Mouse (Mus musculus) left cerebral cortex, adult 11 months (tissue): ENCODE measurements around the gene Lrrc38.
"Not testable (repeated sequence)": the region's sequence is repeated elsewhere in the genome, so short reads cannot be mapped to it uniquely, and the experiment has no call there.

Source experiments
- DNase-seq: peaks from one replicate; pipeline ENCODE4 v3.0.0; 2022; ENCODE audit warnings: low spot score

Gene Lrrc38

DNA sequence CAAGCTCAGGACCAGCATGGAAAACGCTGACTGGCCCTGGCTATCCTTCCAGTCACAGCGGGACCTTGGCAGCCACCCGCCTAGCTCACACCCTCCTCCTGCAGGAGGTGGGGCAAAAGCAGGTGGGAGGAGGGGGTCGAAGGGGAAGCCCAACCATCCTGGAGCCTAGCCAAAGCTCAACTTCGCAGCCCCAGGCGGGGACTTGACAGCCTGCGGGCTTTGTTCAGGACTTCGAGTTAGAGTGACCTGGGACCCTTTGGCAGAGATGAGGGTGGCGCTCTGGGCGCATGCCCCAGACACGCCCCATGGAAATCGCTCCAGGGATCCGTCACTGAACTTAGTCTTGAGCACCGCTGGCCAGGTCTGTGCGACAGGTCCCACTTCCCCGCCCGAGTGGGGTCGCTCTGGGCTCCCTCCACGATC is at the start of gene Lrrc38:
Lrrc38 (plus strand) TSS at position 274 of the 423 bp plus-strand sequence.
- no peak for DNase-seq

DNA sequence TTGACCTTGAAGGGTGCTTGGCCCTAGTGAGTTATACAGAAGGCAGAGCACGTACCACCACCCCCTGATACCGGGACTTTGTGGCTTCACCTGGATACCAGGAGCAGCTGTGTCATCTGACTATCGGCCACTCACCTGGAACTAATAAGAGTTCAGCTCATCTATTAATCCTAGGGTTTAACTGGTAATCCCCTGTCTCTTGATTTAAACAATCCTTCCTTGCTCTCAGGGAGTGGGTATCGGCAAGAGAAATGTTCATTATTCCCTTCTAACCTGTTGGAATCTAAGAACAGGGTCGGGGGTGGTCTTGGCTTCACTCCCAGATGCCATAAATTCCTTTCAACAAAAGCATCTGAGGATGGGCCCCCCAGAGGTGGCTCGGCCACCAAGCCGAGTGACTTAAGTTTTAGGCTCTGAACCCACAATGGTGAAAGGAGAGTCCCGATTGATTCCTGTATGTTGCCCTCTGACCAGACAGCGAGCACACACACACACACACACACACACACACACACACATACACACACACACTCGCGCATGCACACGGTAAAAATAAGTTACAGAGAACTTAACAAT is 49.4 kb upstream of the Lrrc38 start:
- DNase-seq, result no peak

DNA sequence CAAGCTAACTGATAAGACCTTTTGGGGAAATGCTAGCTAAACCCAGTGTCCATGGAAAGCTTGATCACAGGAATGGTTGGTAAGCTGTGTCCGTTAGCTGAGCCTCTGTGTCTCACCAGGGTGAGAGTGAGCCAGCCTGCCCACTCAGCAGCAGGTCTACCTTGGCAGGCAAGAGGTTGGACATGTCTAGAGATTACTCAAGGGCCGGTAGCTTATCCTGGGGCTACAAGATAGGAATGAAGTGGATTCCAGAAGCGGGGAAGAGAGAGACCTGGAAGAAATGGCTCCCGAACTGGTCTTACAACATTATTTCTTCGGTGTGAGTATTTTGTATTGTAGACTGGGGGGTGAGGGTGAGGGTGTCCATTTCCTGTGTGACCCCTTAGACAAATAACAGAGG is 48.5 kb upstream of the Lrrc38 start:
- no peak for DNase-seq

DNA sequence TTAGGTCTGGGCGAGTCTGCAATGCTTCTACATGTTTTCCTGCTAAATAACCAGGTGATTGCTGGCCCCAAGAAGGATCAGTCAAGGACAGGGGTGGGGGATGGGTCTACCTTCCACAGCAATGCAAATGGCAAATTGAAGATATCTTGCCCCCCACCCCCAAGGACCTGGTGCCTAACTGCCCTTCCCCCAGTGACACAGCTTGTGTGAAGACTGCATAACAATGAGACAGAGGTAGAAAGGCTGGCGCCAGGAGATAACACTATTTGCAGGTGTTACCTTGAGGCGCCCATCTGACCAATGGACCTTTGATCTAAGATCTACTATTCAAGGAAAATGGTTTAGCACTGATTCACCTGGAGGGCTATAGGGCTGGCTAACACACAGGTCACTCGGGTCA is 47.7 kb upstream of the Lrrc38 start:
- DNase-seq, result no peak

DNA sequence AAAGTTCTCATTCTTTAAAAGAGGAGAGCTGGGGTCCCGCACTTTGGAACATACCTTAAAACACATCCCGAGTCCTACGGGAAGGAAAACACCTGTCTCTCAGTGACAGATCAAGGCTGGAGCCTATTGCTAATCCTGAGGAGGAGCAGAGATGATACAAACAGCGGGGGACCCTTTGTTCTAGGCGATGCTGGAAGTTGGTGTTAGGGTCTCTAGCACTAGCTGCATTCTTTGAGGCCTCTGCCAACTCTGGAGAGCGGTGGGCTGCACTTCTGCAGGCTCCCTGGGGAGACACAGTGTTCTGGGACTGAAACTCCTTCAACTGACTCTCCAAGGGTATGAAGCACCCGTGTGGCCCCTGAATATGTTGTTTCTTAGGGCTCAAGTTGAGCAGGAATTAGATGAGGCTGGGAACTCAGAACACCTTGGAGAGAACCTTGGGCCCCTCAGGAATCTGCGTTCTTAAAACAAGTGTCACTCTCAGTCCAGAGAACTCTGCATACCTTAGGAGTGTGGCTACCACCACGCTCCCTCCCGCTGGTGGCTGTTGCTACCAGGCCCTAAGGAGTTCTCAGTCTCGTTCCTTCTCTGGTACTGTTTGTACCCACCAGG is 47.2 kb upstream of the Lrrc38 start:
- DNase-seq, result no peak

DNA sequence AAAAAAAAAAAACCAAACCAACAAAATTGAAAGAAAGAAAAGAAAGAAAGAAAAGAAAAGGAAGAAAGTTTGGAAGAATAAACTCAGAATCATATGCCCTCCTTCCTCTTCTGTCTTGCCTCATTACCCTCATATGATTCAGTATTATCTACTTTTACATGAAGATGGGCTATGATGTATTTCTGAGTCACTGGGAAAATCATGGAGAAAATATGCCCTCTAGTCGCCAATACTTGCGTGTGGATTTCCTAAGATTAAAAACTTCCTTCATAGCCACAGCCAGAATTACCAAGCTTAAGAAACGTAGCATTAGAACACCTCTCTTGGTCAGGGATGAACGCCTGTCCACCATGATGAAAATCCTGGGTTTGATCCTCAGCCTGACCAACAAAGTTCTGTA is 44.5 kb upstream of the Lrrc38 start:
- DNase-seq, result no peak

DNA sequence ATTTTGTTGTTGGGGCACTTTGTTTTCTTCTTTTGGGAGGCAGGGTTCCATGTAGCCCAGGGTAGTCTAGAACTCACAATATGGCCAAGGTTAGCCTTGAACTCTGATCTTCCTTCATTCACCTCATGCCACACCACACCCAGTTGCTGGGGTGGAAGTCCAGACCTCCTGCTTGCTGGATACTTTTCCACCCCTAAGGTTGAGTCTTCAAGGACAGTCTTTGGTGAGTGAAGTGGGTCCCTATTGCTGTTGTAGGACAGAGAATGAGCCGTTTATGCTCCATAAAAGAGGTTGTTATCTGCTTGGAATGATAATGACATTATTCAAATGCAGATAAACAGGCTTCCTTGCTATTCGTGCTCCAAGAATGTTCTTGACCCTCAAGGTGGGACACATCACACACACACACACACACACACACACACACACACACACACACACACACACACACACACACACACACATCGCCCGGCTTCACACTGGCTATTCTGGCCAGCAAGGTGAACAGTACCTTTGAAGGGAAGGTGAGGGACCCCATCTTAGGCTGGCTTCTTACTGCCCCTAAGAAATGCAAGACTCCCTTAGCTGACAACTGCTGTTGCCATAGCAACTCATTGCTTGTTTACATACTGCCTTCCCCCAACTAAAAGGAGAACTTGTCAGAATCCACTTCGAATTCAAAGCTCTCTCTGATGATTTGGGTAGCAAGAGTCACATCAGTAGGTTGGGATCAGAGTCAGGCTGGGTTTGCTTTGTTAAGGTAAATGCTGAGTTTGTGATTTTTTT is 43.4 kb upstream of the Lrrc38 start:
- DNase-seq, result no peak

DNA sequence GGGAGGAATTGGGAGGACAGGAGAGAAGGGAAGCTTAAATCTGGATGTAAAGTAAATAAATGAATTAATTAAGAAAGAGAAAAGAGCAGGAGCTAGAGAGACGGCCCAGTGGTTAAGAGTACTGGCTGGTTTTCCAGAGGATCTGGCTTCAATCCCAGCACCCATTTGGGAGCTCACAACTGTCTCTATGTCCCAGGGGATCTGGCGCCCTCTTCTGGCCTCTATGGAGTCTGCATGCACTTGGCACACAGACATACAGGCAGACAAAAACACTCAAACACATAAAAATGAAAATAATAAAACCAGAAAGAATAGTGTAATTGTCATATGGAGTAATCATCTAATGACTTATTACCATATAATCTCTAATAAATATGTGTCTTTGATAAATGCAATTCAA is 38.2 kb upstream of the Lrrc38 start:
- DNase-seq, result no peak

DNA sequence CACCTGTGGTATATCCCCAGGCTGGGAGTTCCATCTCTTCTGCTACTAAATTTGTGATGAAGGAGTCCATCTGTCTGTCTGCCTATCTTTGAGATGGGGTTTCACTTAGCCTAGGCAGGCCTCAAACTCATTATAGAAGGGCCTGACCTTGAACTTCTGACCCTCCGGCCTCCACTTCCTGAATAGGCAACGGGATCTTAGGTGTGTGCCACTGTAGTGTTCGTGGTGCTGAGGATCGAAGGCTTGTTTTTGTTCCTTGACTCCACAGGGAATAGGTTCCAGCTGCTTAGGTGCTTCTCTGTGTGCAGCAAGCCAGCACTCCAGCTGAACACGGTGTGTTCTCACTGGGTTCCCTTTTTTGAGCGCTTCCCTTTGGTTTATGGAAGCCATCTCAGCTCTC is 36.3 kb upstream of the Lrrc38 start:
- DNase-seq, result no peak

DNA sequence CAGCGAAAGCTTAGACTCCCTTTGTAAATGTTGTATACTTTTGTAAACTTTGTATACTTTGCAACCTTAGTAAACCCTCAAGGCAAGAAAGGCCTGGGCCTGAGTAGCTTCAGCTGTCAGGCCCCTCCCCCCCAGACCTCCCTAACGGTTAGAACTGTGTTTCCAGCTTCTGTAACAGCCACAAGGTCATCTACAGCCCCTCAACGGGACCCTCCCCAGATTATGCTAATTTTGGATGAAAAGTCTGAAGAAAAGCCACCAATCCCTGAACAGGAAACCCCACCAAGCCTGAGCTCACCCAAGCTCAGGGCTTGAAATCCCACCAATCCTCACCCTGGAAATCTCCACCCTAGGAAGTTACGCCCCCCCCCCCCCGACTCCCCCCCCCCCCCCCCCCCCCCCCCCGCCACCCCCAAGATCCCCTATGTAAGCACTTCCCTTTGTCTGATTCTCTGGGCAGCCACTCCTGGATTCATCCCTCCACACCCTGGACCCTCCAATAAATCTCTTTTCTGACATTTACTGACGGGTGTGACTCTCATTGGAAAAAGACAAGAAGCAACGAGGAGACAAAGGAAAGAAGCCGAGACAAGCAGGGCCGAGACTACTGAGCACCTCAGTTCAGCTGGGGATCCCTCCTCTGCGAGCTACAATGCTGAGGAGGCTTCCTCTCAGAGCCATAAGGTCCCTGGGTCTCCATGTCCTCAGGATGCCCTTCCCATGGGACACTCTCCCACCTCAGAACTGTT is 25.2 kb upstream of the Lrrc38 start:
- DNase-seq, result no peak

DNA sequence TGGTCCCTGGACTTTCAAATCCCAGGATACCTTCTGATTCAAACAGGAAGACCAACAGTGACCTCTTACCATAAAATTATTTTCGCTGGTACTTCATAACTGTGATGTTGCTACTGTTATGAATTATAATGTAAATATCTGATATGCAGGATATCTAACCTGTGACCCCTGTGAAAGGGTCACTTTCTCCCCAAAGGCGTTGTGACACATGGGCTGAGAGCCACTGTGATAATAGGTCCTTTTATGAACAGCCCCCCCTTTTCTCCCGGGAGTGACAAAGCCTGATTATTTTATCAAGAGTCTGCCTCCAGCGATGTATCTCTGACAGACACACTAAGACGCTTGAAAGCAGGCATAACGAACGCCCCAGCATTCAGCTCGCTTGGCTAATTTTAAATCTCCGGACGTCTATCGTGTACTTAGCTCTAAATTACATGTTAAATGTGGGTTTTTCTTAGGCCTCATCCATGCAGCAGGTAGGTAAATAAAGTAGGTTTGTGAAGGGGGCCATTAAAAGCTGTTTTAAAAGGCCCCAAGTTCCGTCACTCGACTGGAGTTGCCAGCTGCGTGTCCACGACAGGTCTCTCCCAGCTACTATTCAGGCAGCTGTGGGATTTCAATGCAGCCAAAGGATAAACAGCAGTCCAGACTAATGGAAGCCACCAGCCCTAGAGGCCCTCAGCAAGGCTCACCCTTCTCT is 24.5 kb upstream of the Lrrc38 start:
- DNase-seq, result no peak

DNA sequence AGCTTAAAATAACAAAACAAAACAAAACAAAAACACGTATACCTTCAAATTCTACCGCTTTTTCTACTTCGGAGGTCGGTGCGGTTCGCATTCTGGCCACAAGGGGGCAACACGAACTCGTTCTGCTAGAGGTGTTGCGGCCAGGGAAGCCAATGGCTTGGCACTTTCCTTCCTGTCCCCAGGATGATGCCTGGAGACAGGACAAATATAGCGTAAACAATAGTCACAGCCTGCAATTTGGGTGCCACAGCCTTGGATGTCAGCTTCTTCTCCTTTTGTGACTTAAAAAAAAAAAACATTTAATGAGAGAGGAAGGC is 24.0 kb upstream of the Lrrc38 start:
- peak; percentile 58 for DNase-seq

DNA sequence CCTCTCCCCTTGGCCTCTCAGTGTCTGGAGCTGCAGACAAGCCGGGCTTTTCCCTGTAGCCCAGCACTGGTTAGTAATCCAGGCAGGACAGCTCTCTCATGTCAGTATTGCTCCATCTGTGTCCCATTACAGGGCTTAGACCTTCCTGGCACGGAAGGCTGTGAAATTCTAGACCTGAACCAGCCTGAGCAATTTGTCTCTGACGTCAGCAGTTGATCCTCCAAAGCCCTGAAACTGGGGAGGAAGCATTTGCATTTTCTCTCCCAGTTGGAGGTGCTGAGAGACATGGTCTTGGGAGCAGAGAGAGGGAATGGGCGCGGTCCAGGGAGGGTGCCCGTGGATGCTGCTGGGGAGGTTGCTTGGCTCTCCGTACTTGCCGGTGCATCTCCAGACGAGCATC is 19.0 kb upstream of the Lrrc38 start:
- no peak for DNase-seq

DNA sequence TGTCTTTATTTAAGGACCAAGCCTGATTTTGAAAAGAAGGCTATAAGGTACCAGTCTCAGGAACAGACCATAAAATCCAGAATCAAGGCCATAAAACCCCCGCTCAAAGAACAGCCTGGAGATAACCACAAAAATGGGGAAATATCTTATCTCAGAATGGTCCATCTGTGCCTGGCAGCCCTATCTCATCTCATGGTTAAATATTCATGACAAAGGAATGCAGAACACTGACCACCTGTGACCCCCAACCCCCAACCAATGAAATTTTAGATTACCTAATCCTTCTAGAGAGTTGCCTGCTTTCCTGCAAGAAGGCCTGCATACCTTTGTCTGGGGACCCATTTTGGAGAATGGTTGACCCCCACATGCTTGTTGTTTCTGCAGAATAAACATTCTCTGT is 17.8 kb upstream of the Lrrc38 start:
- no peak for DNase-seq

DNA sequence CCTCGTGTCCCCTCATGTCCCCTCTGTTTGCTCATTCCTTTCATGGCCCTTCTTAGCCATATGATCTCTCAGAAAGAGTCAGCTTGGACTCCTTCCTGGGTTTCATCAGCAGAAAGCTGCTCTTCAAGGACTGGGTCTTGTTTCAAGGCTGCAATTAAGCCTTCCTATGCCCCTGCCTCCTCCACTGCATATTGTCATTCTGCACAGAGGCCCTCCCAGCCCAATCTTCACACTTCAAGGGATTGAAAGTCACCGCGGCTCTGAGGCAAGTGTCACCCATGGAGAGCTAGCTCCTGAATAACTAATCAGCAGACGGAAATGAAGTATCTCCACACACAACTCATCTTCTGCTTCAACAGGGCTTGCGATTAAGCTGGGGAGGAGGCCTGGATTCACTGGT is 15.4 kb upstream of the Lrrc38 start:
- no peak for DNase-seq

DNA sequence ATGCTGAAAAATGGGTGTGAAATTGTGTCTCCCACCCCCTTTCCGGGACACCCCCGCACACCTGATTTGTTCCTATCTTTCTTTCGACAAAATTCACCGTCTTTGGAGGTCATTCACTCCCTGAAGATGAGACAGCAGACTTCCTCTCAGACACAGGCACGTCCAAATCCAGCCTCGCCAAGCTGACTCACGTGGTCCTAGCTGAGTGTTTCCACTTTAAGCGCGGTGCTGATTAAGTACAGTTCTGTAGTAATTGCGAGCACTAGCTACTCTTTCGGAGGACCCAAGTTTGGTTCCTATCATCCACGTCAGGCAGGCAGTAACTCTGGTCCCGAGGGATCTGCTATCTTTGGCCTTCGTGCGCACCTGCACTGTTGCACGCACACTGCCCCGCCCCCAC is 14.6 kb upstream of the Lrrc38 start:
- DNase-seq, result no peak

DNA sequence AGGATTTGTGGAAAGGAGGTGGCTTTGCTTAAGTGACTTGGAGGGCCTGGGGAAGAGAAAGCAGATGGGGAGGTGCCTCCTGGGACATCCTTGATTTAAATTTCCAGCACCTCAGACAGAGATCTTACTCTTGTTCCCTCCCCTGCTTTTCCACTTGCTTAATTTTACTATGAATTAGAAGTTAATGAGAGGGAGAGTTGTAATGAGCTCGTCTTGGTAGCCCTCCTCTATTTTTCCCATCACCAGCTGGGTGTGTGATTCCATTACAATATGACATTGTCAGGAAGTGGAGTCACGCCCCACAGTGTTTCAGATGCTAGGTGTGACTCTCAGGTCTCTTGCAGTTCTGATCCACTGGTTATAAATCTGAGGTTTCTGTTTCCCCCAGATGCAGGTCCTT is 13.5 kb upstream of the Lrrc38 start:
- no peak for DNase-seq

DNA sequence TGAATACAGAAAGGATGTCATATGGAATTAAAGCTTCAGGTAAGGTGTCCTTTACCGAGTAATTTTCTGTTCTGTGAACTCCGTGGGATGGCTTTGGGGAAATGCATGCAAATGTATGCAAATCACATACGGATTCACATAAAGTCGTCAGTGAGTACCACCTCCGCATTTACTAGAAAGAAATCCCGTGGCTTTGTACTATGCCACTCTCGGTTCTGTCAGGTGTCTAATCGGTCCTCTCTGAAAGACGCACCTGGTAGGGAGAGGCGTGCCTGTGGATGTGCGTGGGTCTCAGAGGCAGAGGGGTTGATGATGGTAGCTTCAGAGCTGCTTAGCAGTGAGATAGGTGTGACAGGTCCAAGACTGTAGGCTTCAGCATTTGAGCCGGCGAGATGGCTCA is 9.7 kb upstream of the Lrrc38 start:
- peak; percentile 25 for DNase-seq

DNA sequence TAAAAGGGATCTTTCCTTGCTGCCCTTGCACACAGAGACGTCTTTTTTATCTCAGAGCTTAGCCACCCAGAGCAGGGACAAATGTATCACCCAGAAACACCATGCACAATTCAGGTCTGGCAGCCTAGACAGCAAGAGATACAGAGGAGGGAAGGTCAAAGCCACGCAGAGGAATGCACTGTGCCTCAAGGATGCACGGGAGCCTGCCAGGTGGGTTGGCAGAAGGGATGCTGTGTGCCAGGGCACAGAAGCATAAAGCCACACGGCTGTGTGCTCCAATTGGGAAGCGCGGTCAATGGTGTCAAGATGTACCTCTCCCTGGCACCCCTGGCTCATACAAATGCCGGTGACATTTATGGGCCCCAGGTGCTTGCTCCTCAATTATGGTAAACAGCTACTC is 8.1 kb upstream of the Lrrc38 start:
- DNase-seq, result no peak

DNA sequence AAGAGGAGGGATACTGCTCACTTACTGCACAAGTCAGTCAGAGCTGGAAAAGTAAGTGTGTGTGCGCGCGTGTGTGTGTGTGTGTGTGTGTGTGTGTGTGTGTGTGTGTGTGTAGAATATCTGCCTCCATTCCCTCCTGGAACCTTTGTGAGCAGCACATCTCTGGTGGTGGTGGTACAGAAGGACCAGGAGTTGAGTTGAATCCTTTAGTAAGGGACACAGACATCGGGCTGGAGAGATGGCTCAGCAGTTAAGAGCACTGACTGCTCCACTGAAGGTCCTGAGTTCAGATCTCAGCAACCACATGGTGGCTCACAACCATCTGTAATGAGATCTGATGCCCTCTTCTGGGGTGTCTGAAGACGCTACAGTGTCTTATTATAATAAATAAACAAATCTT is 4.1 kb upstream of the Lrrc38 start:
- not testable (repeated sequence) for DNase-seq

DNA sequence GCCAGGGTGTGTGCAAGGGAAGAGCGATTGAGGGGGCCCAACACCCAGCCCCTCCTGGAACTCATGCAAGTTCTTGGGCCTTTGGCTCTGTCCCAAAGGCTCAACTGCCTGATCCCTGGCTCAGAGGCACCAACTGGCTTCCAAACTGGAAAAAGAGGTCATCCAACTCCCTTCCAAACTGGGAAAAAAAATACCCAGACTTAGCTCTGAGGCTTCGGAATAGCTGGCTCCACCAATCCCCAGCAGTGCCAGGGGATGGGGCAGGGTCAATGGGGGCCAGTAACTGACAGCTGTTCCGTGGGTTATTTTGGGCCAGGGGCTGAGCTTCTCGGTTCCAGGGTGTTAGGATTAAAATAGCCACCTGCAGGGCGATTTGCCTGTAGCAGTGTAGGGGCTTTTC is 879 bp upstream of the Lrrc38 start:
- no peak for DNase-seq
